Mouse (Mus musculus) lung, embryonic 15.5 days (tissue): ENCODE data around the gene Alkbh1. TPM values are rescaled to one million over a fixed set of nuclear protein-coding genes. Genes with fewer than 3 reads are reported as not detected.
A peak's percentile ranks its signal among the peaks of the same experiment; 100 is the strongest.

Experiments used
- microRNA-seq: library from miRNA; unstranded; fragments of <30 nt; microRNA quantifications from one replicate; pipeline ENCODE4, GENCODE M21; 2016
- polyA plus RNA-seq: library from polyadenylated mRNA; unstranded; fragments of >200 nt; fragmentation: Nextera tagmentation; extraction: Ambion mirVana; gene quantifications from 2 replicates; pipeline ENCODE4 v1.2.1, GENCODE M21; 2015

Gene Alkbh1
- polyA plus RNA-seq, 1 experiment from 2014 or later: 48.0 TPM

Small RNA genes within 50 kb of the gene (microRNA-seq; reads per million reads assigned to microRNA genes)
- gene Mir3068: 31.1 reads per million, percentile 40 among the genes with 10 or more reads in this experiment

Other genes with a start within 250 kb of the Alkbh1 start
- 1.3 and 1.9 TPM in 2 replicates for gene Samd15, start 244.3 kb downstream of the Alkbh1 start, polyA plus RNA-seq
- 2.2 and 2.6 TPM in 2 replicates for gene Tmed8, start 243.6 kb downstream of the Alkbh1 start, polyA plus RNA-seq
- 0.26 and 0.39 TPM in 2 replicates for gene Noxred1, start 205.3 kb downstream of the Alkbh1 start, polyA plus RNA-seq
- gene Vipas39, start 177.8 kb downstream of the Alkbh1 start, polyA plus RNA-seq: 40.7 and 41.1 TPM in 2 replicates
- 219 and 232 TPM in 2 replicates for gene Ahsa1, start 177.5 kb downstream of the Alkbh1 start, polyA plus RNA-seq
- 0.84 and 1.0 TPM in 2 replicates for gene Ism2, start 144.3 kb downstream of the Alkbh1 start, polyA plus RNA-seq
- gene Sptlc2, start 55.7 kb downstream of the Alkbh1 start, polyA plus RNA-seq: 95.8 and 105 TPM in 2 replicates
- 285 and 321 TPM in 2 replicates for gene Slirp, start 121 bp downstream of the Alkbh1 start, polyA plus RNA-seq
- 116 and 118 TPM in 2 replicates for gene Snw1, start 28.3 kb upstream of the Alkbh1 start, polyA plus RNA-seq
- not detected in 2 replicates for gene Gm5788, start 50.7 kb upstream of the Alkbh1 start, polyA plus RNA-seq
- not detected in 2 replicates for gene Gm8300, start 70.3 kb upstream of the Alkbh1 start, polyA plus RNA-seq
- not detected in 2 replicates for gene Oog1, start 158.7 kb upstream of the Alkbh1 start, polyA plus RNA-seq
- not detected in 2 replicates for gene Gm4027, start 174.9 kb upstream of the Alkbh1 start, polyA plus RNA-seq
- gene Gm16381, start 200.6 kb upstream of the Alkbh1 start, polyA plus RNA-seq: not detected in 2 replicates